Mouse (Mus musculus): Measurements from ENCODE around the gene Ttll13.

The Ttll13 gene

GRCm38 (mm10) chr7:80301522-80301921 lies 55.3 kb downstream of the Ttll13 start:
- intact Hi-C loops (cut with DNase I): no loop called here

GRCm38 (mm10) chr7:80307766-80308165 lies 61.6 kb downstream of the Ttll13 start:
- intact Hi-C loops (cut with DNase I): no loop called here

Data from adrenal gland (tissue).